Mouse (Mus musculus) hindbrain, embryonic 15.5 days (tissue): ENCODE measurements around the gene Mxd3. TPM values are rescaled to one million over a fixed set of nuclear protein-coding genes. Genes with fewer than 3 reads are reported as not detected.

Source experiments
- ATAC-seq: fragments of 200-750 bp; cut with Nextera tagmentation; 2 replicates; pipeline ENCODE4 v1.8.0; 2017; ENCODE audit warnings: low read depth, moderate number of reproducible peaks, moderate TSS enrichment; ENCODE audit not compliant: low FRiP score
- H3K27ac ChIP-seq: fragments of 300-500 bp; sonication (generic); replicated peaks from 2 replicates; pipeline ENCODE4 v1.5.1; 2015; ENCODE audit warnings: mild to moderate bottlenecking, inconsistent platforms
- H3K27me3 ChIP-seq: fragments of 300-500 bp; sonication (generic); 2 replicates; pipeline ENCODE4 v1.6.1; 2015; ENCODE audit warnings: control low read depth, inconsistent platforms
- H3K36me3 ChIP-seq: fragments of 300-500 bp; sonication (generic); 2 replicates; pipeline ENCODE4 v1.6.1; 2015; ENCODE audit warnings: control low read depth, inconsistent platforms
- H3K4me1 ChIP-seq: fragments of 300-500 bp; sonication (generic); replicated peaks from 2 replicates; pipeline ENCODE4 v1.6.1; 2015; ENCODE audit warnings: control low read depth, inconsistent platforms
- H3K4me2 ChIP-seq: fragments of 300-500 bp; sonication (generic); 2 replicates; pipeline ENCODE4 v1.6.1; 2015; ENCODE audit warnings: moderate library complexity, mild to moderate bottlenecking, inconsistent platforms
- H3K4me3 ChIP-seq: fragments of 300-500 bp; sonication (generic); 2 replicates; pipeline ENCODE4 v1.5.1; 2015; ENCODE audit warnings: mild to moderate bottlenecking, inconsistent platforms
- H3K9ac ChIP-seq: fragments of 300-500 bp; sonication (generic); 2 replicates; pipeline ENCODE4 v1.6.1; 2015; ENCODE audit warnings: inconsistent platforms
- H3K9me3 ChIP-seq: fragments of 300-500 bp; sonication (generic); 2 replicates; pipeline ENCODE4 v1.6.1; 2016; ENCODE audit warnings: control low read depth, inconsistent platforms
- WGBS: fragments of 180-500 bp; shearing (Covaris S2); methylation state at CpG from one replicate; pipeline ENCODE4 v1.1.7; 2015; 5-methylcytosine and 5-hydroxymethylcytosine counted together
- polyA plus RNA-seq: library from polyadenylated mRNA; unstranded; fragments of >200 nt; fragmentation: Nextera tagmentation; extraction: Ambion mirVana; gene quantifications from 2 replicates; pipeline ENCODE4 v1.2.1, GENCODE M21; 2015

The Mxd3 gene
- polyA plus RNA-seq: 11.3 and 14.4 TPM in 2 replicates

- Histone ChIP-seq H3K27ac (peak within 1 kb of the TSS; percentile 82), H3K9me3 (no peaks in the 10 kb centered on the region), H3K4me3 (peak within 1 kb of the TSS; percentile 80), H3K4me2 (peak within 1 kb of the TSS; percentile 81), H3K27me3 (no peaks in the 10 kb centered on the region), H3K4me1 (peaks cover 30% of the 10 kb centered on the region), H3K36me3 (peaks cover 8% of the 10 kb centered on the region), H3K9ac (peak within 1 kb of the TSS; percentile 59)
- WGBS: under 1% methylated on average over 66 of the region's 82 CpGs
- ATAC-seq: peak; percentile 83
Observed at GRCm38 (mm10) chr13:55329683-55330566, at the start of gene Mxd3. Gene Mxd3, minus strand, starts transcription at chr13:55329823.

DNA sequence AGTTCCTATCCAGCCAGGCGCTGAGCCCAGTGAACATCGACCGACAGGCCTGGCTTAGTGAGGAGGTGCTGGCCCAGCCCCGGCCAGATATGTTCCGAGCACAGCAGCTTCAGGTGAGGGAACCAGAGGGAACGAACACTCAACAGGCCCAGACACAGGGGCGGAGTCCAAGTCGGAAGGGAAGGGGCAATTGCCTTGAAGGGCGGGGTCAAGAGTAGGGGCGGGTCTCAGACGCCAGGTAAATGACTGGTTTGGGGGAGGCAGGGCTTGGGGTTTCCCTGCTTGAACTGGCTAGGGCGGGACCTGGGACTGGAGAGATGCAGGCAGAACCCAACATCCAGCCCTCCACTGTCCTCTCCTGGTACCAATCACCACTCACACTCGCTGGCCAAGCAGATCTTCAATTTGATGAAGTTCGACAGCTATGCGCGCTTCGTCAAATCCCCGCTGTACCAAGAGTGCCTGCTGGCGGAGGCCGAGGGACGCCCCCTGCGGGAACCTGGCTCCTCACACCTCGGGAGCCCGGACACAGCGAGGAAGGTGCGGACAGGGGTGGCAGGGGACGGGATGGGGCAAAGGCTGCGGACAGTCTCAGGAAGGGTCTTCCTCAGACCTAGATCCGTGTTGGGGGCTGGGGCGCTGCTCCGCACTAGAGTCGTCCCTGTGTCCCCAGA is 49.4 kb upstream of the Mxd3 start:
- H3K4me3 ChIP-seq: no peak overlapping the region
- H3K36me3 ChIP-seq: no peaks in the 10 kb centered on the region
- no peak overlapping the region for H3K9ac ChIP-seq
- no peak overlapping the region for H3K27ac ChIP-seq
- H3K9me3 ChIP-seq: no peaks in the 10 kb centered on the region
- no peak overlapping the region for H3K4me2 ChIP-seq
- H3K27me3 ChIP-seq: peaks cover 55% of the 10 kb centered on the region
- 8% methylated on average over 31 of the region's 32 CpGs for WGBS
- no peaks in the 10 kb centered on the region for H3K4me1 ChIP-seq
- no peak for ATAC-seq

DNA sequence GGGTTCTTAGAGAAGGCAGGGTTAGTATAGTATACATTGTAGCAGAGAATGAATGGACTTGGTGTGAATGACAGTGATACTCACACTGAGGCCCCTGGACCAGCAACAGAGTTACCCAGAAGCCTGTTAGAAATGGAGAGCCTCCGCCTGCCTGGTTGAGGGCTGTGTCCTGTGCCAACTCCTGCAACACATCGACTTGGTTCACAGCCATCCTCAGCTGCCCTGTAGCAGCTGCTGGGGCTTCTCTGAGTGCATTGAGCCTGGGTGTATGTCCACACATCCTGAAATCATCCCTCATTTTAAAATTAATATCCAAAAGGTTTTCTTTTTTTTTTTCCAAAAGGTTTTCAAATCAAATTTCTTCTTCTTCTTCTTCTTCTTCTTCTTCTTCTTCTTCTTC is 46.3 kb upstream of the Mxd3 start:
- WGBS: 63% methylated on average over 2 of the region's 2 CpGs
- no peak overlapping the region for H3K4me2 ChIP-seq
- H3K9ac ChIP-seq: no peak overlapping the region
- no peak overlapping the region for H3K27ac ChIP-seq
- H3K9me3 ChIP-seq: no peaks in the 10 kb centered on the region
- ATAC-seq: no peak
- no peak overlapping the region for H3K4me3 ChIP-seq
- H3K36me3 ChIP-seq: no peaks in the 10 kb centered on the region
- no peaks in the 10 kb centered on the region for H3K4me1 ChIP-seq
- H3K27me3 ChIP-seq: peaks cover 47% of the 10 kb centered on the region

GRCm38 (mm10) chr13:55374206-55374924 is 44.7 kb upstream of the Mxd3 start:
- Histone ChIP-seq H3K9ac (no peak overlapping the region), H3K27me3 (peaks cover 38% of the 10 kb centered on the region), H3K36me3 (no peaks in the 10 kb centered on the region), H3K4me2 (no peak overlapping the region), H3K9me3 (no peaks in the 10 kb centered on the region), H3K4me1 (no peaks in the 10 kb centered on the region), H3K27ac (no peak overlapping the region), H3K4me3 (no peak overlapping the region)
- WGBS: 74% methylated on average over 6 of the region's 6 CpGs
- no peak for ATAC-seq

GRCm38 (mm10) chr13:55371740-55372139 is 42.1 kb upstream of the Mxd3 start:
- no peak overlapping the region for H3K27ac ChIP-seq
- H3K27me3 ChIP-seq: peaks cover 17% of the 10 kb centered on the region; the same call in 1 of the 2 replicates
- WGBS: 47% methylated on average over 5 of the region's 5 CpGs
- no peaks in the 10 kb centered on the region for H3K36me3 ChIP-seq
- H3K4me3 ChIP-seq: no peak overlapping the region
- H3K9ac ChIP-seq: no peak overlapping the region
- no peaks in the 10 kb centered on the region for H3K9me3 ChIP-seq
- no peak overlapping the region for H3K4me2 ChIP-seq
- ATAC-seq: no peak
- H3K4me1 ChIP-seq: no peaks in the 10 kb centered on the region

GRCm38 (mm10) chr13:55371007-55371681 is 41.5 kb upstream of the Mxd3 start:
- H3K9ac ChIP-seq: no peak overlapping the region
- H3K4me3 ChIP-seq: no peak overlapping the region
- ATAC-seq: no peak
- no peaks in the 10 kb centered on the region for H3K36me3 ChIP-seq
- H3K4me2 ChIP-seq: no peak overlapping the region
- WGBS: 69% methylated on average over 8 of the region's 8 CpGs
- 0 out of 2 replicates have a peak, but pooled peaks cover 13% of the 10 kb centered on the region for H3K27me3 ChIP-seq
- no peak overlapping the region for H3K27ac ChIP-seq
- no peaks in the 10 kb centered on the region for H3K9me3 ChIP-seq
- no peaks in the 10 kb centered on the region for H3K4me1 ChIP-seq

DNA sequence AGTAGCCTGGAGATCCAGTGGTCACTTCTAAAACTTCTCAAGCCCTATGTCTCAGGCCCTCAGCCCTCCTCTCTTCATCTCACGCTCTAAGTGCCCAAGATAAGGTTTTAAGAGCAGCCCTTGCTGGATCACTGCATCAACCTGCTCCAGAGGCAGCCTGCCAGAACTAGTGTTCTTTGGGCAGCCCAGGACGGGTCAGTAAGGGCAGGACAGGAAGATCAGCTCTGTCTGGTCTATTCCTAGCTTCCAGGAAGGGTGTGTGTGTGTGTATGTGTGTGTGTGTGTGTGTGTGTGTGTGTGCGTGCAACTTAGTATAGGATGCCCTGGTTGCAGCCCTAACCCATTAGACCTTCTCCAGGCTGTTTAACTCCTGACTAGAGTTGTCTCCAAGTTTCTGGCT is 40.6 kb upstream of the Mxd3 start:
- no peaks in the 10 kb centered on the region for H3K36me3 ChIP-seq
- no peak overlapping the region for H3K27ac ChIP-seq
- no peaks in the 10 kb centered on the region for H3K9me3 ChIP-seq
- WGBS: 67% methylated on average over 3 of the region's 3 CpGs
- 0 out of 2 replicates have a peak, but pooled peaks have one; percentile 15 for ATAC-seq
- no peak overlapping the region for H3K9ac ChIP-seq
- H3K4me3 ChIP-seq: no peak overlapping the region
- H3K27me3 ChIP-seq: 0 out of 2 replicates have a peak, but pooled peaks cover 11% of the 10 kb centered on the region
- H3K4me1 ChIP-seq: no peaks in the 10 kb centered on the region
- H3K4me2 ChIP-seq: no peak overlapping the region

GRCm38 (mm10) chr13:55369531-55370114 is 40.0 kb upstream of the Mxd3 start, which contains the start of gene Rgs14:
Gene Rgs14, plus strand, starts transcription at chr13:55369732.
- Histone ChIP-seq H3K9me3 (no peaks in the 10 kb centered on the region), H3K4me2 (peak within 1 kb of the TSS; percentile 19; the same call in 1 of the 2 replicates)

DNA sequence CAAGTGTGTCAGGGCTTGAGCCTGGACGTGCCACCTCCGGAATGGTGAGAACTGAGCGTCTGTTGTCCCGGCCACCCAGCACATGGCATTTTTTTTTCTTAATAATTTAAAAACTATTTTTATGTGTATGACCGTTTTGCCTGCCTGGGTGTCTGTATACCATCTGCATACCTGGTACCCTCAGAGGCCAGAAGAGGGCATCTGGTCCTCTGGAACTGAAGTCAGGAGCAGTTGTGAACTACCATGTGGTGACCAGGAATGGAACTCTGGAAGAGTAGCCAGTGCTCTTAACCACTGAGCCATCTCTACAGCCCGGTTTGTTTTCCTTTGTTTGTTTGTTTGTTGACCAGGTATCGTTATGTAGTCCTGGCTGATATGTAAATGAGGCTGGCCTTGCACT is 38.8 kb upstream of the Mxd3 start:
- no peak overlapping the region for H3K9ac ChIP-seq
- H3K4me2 ChIP-seq: no peak overlapping the region
- H3K4me3 ChIP-seq: no peak overlapping the region
- H3K4me1 ChIP-seq: no peaks in the 10 kb centered on the region
- H3K27me3 ChIP-seq: 0 out of 2 replicates have a peak, but pooled peaks cover 6% of the 10 kb centered on the region
- no peaks in the 10 kb centered on the region for H3K9me3 ChIP-seq
- H3K27ac ChIP-seq: no peak overlapping the region
- 78% methylated on average over 7 of the region's 7 CpGs for WGBS
- no peak for ATAC-seq
- H3K36me3 ChIP-seq: no peaks in the 10 kb centered on the region

More at GRCm38 (mm10) chr13:55369531-55370114, 40.0 kb upstream of the Mxd3 start, which contains the start of gene Rgs14:
- Histone ChIP-seq H3K27ac (no peak within 1 kb of the TSS), H3K27me3 (0 out of 2 replicates have a peak, but pooled peaks cover 8% of the 10 kb centered on the region), H3K4me1 (no peaks in the 10 kb centered on the region), H3K4me3 (no peak within 1 kb of the TSS), H3K9ac (no peak within 1 kb of the TSS), H3K36me3 (no peaks in the 10 kb centered on the region)
- ATAC-seq: 0 out of 2 replicates have a peak, but pooled peaks have one; percentile 23
- WGBS: 67% methylated on average over 13 of the region's 13 CpGs

DNA sequence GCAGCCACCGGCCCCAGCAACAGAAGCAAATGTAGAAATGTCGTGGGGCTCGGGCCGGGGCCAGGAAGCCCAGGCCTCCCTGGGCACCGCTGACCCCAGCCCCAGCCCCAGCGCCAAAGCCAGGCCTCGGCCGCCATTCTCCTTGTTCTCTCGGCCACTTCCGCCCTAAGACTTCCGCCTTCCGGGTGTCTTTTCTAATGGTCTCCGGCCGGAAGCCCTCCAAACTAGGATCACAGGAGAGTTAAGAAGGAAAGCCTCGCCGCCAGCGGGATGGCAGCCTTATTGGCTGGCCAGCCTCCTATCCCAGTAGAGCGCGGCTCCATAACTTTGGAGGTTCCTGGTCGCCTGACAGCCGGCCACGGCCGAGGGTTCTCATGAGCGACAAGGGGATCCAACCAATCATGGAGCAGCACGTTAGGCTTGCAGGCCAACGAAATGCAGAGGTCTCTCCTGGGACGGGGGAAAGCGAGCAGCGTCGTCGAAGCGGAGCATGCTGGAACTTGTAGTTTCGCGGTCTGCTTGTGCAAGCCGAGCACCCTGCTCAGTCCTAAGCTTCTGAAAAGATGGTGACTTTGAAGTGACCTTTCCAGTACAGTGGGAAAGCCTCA is 32.9 kb upstream of the Mxd3 start, which contains the start of gene Lman2:
Gene Lman2 (minus strand): TSS at position 331 of the 608 bp plus-strand sequence.
- peak within 1 kb of the TSS; percentile 88 for H3K27ac ChIP-seq
- H3K4me1 ChIP-seq: peaks cover 29% of the 10 kb centered on the region
- H3K27me3 ChIP-seq: 0 out of 2 replicates have a peak, but pooled peaks cover 2% of the 10 kb centered on the region
- H3K9ac ChIP-seq: peak within 1 kb of the TSS; percentile 88
- peak; percentile 99 for ATAC-seq
- H3K4me2 ChIP-seq: peak within 1 kb of the TSS; percentile 90
- peak within 1 kb of the TSS; percentile 67 for H3K4me3 ChIP-seq
- 0% methylated on average over 35 of the region's 35 CpGs for WGBS
- H3K36me3 ChIP-seq: peaks cover 9% of the 10 kb centered on the region; the same call in 1 of the 2 replicates
- H3K9me3 ChIP-seq: no peaks in the 10 kb centered on the region
